Mouse (Mus musculus) liver, embryonic 15.5 days (tissue): ENCODE measurements around the gene Cdk19. TPM values are rescaled to one million over a fixed set of nuclear protein-coding genes. Genes with fewer than 3 reads are reported as not detected.
"Not testable (repeated sequence)": the region's sequence is repeated elsewhere in the genome, so short reads cannot be mapped to it uniquely, and the experiment has no call there.

Source experiments
- ATAC-seq: fragments of 200-750 bp; cut with Nextera tagmentation; 2 replicates; pipeline ENCODE4 v1.8.0; 2017; ENCODE audit warnings: moderate number of reproducible peaks, mild to moderate bottlenecking, moderate library complexity; ENCODE audit not compliant: insufficient read depth
- H3K27ac ChIP-seq: fragments of 300-500 bp; sonication (generic); replicated peaks from 2 replicates; pipeline ENCODE4 v1.5.1; 2015; ENCODE audit warnings: mild to moderate bottlenecking, inconsistent platforms
- H3K27me3 ChIP-seq: fragments of 300-500 bp; sonication (generic); 2 replicates; pipeline ENCODE4 v1.6.1; 2015; ENCODE audit warnings: mild to moderate bottlenecking, inconsistent platforms
- H3K36me3 ChIP-seq: fragments of 300-500 bp; sonication (generic); replicated peaks from 2 replicates; pipeline ENCODE4 v1.6.1; 2015; ENCODE audit warnings: moderate library complexity, mild to moderate bottlenecking, inconsistent platforms
- H3K4me1 ChIP-seq: fragments of 300-500 bp; sonication (generic); replicated peaks from 2 replicates; pipeline ENCODE4 v1.6.1; 2015; ENCODE audit warnings: inconsistent platforms
- H3K4me2 ChIP-seq: fragments of 300-500 bp; sonication (generic); 2 replicates; pipeline ENCODE4 v1.6.1; 2015; ENCODE audit warnings: moderate library complexity, mild to moderate bottlenecking, inconsistent platforms
- H3K4me3 ChIP-seq: fragments of 300-500 bp; sonication (generic); replicated peaks from 2 replicates; pipeline ENCODE4 v1.5.1; 2015; ENCODE audit warnings: mild to moderate bottlenecking, inconsistent platforms
- H3K9ac ChIP-seq: fragments of 300-500 bp; sonication (generic); 2 replicates; pipeline ENCODE4 v1.6.1; 2015; ENCODE audit warnings: moderate library complexity, mild to moderate bottlenecking, inconsistent platforms
- H3K9me3 ChIP-seq: fragments of 300-500 bp; sonication (generic); replicated peaks from 2 replicates; pipeline ENCODE4 v1.6.1; 2016; ENCODE audit warnings: inconsistent platforms
- WGBS: fragments of 180-500 bp; shearing (Covaris S2); methylation state at CpG from one replicate; pipeline ENCODE4 v1.1.7; 2015; ENCODE audit warnings: mixed read lengths; ENCODE audit not compliant: insufficient replicate concordance; 5-methylcytosine and 5-hydroxymethylcytosine counted together
- polyA plus RNA-seq: library from polyadenylated mRNA; unstranded; fragments of >200 nt; fragmentation: Nextera tagmentation; extraction: Ambion mirVana; gene quantifications from 2 replicates; pipeline ENCODE4 v1.2.1, GENCODE M21; 2015

The Cdk19 gene
- polyA plus RNA-seq, 1 experiment from 2014 or later, result 2.9 TPM

- Histone ChIP-seq H3K36me3 (no peaks in the 10 kb centered on the region), H3K9me3 (no peaks in the 10 kb centered on the region), H3K9ac (no peak overlapping the region), H3K27me3 (0 out of 2 replicates have a peak, but pooled peaks cover 10% of the 10 kb centered on the region), H3K4me3 (no peak overlapping the region), H3K4me2 (no peak overlapping the region), H3K27ac (no peak overlapping the region), H3K4me1 (peaks cover 31% of the 10 kb centered on the region)
- no peak; the same call in 1 of the 2 replicates for ATAC-seq
- WGBS, result 18% methylated on average over 9 of the region's 9 CpGs
Measured at GRCm38 (mm10) chr10:40525616-40526155, 186.3 kb downstream of the Cdk19 start.

DNA sequence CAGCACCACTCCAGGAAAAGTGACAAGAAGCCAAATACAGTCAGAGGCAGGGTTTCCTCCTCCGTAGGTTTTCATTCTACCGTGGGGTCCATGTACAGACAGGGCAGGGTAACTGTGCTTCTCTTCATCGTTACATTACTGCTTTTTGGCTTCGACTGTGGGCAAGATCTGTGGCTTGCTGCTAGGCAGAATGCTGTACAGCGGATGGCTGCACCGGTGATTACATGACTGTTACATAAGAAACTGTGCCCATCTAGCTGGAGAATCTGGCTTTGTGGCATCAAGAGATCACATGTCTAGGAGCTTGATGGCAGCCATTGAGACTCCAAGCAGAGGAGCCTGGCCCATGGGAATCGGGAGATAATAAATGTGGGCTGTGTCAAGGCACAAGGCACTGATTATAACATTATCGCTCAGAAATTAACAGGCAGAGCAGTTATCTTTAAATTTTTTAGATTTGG, 187.0 kb downstream of the Cdk19 start:
- WGBS, result 24% methylated on average over 8 of the region's 8 CpGs
- no peak overlapping the region for H3K4me3 ChIP-seq
- ATAC-seq, result no peak
- H3K4me2 ChIP-seq, result no peak overlapping the region
- 0 out of 2 replicates have a peak overlapping the region, but pooled peaks have one; percentile 9 for H3K9ac ChIP-seq
- no peaks in the 10 kb centered on the region for H3K9me3 ChIP-seq
- H3K27me3 ChIP-seq, result 0 out of 2 replicates have a peak, but pooled peaks cover 10% of the 10 kb centered on the region
- H3K27ac ChIP-seq, result no peak overlapping the region
- H3K4me1 ChIP-seq, result peaks cover 31% of the 10 kb centered on the region
- no peaks in the 10 kb centered on the region for H3K36me3 ChIP-seq

GRCm38 (mm10) chr10:40526986-40527385, 187.6 kb downstream of the Cdk19 start:
- Histone ChIP-seq H3K4me3 (no peak overlapping the region), H3K9me3 (no peaks in the 10 kb centered on the region), H3K27me3 (0 out of 2 replicates have a peak, but pooled peaks cover 10% of the 10 kb centered on the region), H3K4me1 (peaks cover 31% of the 10 kb centered on the region), H3K4me2 (no peak overlapping the region), H3K27ac (no peak overlapping the region), H3K9ac (no peak overlapping the region), H3K36me3 (no peaks in the 10 kb centered on the region)
- no peak for ATAC-seq
- WGBS, result 50% methylated on average over 3 of the region's 3 CpGs

- Histone ChIP-seq H3K27me3 (0 out of 2 replicates have a peak, but pooled peaks cover 10% of the 10 kb centered on the region), H3K4me2 (no peak overlapping the region), H3K4me1 (peaks cover 31% of the 10 kb centered on the region), H3K4me3 (no peak overlapping the region), H3K27ac (no peak overlapping the region), H3K9me3 (no peaks in the 10 kb centered on the region), H3K9ac (no peak overlapping the region), H3K36me3 (no peaks in the 10 kb centered on the region)
- ATAC-seq, result no peak
- 9% methylated on average over 8 of the region's 8 CpGs for WGBS
Measured at GRCm38 (mm10) chr10:40527573-40527972, 188.2 kb downstream of the Cdk19 start.

DNA sequence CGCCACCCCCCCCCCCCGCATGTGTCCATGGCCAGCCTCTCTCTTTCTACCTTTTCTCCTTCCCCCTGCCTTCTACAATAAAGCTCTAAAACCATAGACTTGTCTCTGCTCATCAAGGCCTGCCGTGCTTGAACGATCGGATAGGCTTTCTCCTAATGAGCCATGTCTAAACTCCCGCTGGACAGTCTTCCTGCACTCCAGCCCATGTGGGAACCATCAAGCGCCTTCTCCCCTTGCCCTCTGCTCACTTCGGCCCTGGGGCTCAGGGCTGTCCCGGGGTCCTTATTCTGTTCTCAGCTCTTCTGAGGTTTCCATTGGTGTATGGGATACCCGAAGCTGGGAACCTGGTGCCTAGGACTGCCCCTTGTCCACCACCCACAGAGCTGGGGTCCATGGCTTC, 189.3 kb downstream of the Cdk19 start:
- ATAC-seq, result no peak
- no peaks in the 10 kb centered on the region; the same call in 1 of the 2 replicates for H3K9me3 ChIP-seq
- H3K4me2 ChIP-seq, result no peak overlapping the region
- H3K27ac ChIP-seq, result no peak overlapping the region
- H3K27me3 ChIP-seq, result 0 out of 2 replicates have a peak, but pooled peaks cover 10% of the 10 kb centered on the region
- H3K9ac ChIP-seq, result no peak overlapping the region
- H3K4me1 ChIP-seq, result peaks cover 25% of the 10 kb centered on the region
- 67% methylated on average over 9 of the region's 10 CpGs for WGBS
- no peaks in the 10 kb centered on the region for H3K36me3 ChIP-seq
- H3K4me3 ChIP-seq, result no peak overlapping the region

- no peak overlapping the region for H3K4me2 ChIP-seq
- H3K4me3 ChIP-seq, result no peak overlapping the region
- no peaks in the 10 kb centered on the region for H3K36me3 ChIP-seq
- H3K9ac ChIP-seq, result no peak overlapping the region
- H3K27ac ChIP-seq, result no peak overlapping the region
- ATAC-seq, result no peak
- 0 out of 2 replicates have a peak, but pooled peaks cover 10% of the 10 kb centered on the region for H3K27me3 ChIP-seq
- peaks cover 25% of the 10 kb centered on the region for H3K4me1 ChIP-seq
- 17% methylated on average over 6 of the region's 6 CpGs for WGBS
- no peaks in the 10 kb centered on the region; the same call in 1 of the 2 replicates for H3K9me3 ChIP-seq
Measured at GRCm38 (mm10) chr10:40529617-40530016, 190.3 kb downstream of the Cdk19 start.

DNA sequence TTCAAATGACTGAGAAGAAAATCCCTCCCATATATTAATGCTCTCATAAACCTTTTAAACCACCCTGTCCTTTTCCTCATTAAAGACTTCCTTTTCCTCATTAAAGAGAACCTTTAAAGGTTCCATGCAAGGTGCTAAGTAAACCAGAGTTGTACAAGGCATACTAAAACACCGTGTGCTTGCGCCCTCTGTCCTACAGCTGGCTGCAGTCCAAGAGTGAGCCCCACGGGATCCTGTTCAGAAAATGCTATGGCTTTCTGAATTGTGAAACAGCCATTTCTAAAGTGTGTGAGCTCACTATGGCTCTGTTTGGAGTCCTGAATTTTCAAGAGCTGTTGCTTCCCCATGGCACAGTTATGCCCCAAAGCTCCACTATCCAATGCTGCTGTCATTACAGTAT, 191.3 kb downstream of the Cdk19 start:
- Histone ChIP-seq H3K9ac (no peak overlapping the region), H3K27me3 (0 out of 2 replicates have a peak, but pooled peaks cover 7% of the 10 kb centered on the region), H3K36me3 (no peaks in the 10 kb centered on the region), H3K4me2 (no peak overlapping the region), H3K9me3 (no peaks in the 10 kb centered on the region; the same call in 1 of the 2 replicates), H3K27ac (no peak overlapping the region), H3K4me3 (no peak overlapping the region), H3K4me1 (peaks cover 21% of the 10 kb centered on the region)
- no peak for ATAC-seq
- 65% methylated on average over 3 of the region's 3 CpGs for WGBS

GRCm38 (mm10) chr10:40532586-40532985, 193.2 kb downstream of the Cdk19 start:
- not testable (repeated sequence) for H3K36me3 ChIP-seq, H3K9ac ChIP-seq, H3K27me3 ChIP-seq, H3K9me3 ChIP-seq, H3K27ac ChIP-seq, H3K4me2 ChIP-seq, ATAC-seq, H3K4me3 ChIP-seq, H3K4me1 ChIP-seq
- WGBS, result 81% methylated on average over 4 of the region's 4 CpGs

Other genes starting within 250 kb of the Cdk19 start
- gene Slc16a10, start 197.3 kb upstream of the Cdk19 start, polyA plus RNA-seq, result 79.2 and 87.6 TPM in 2 replicates
- 28.0 and 32.8 TPM in 2 replicates for gene Rpf2, start 92.5 kb upstream of the Cdk19 start, polyA plus RNA-seq
- 24.7 and 25.5 TPM in 2 replicates for gene Gtf3c6, start 81.5 kb upstream of the Cdk19 start, polyA plus RNA-seq
- gene Amd1, start 37.4 kb upstream of the Cdk19 start, polyA plus RNA-seq, result 40.8 and 41.9 TPM in 2 replicates
- not detected in 2 replicates for gene Slc22a16, start 230.8 kb downstream of the Cdk19 start, polyA plus RNA-seq